Mouse (Mus musculus): ENCODE results near the gene Olfr1417.

GRCm38 (mm10) chr19:11793741-11794359, 45.2 kb downstream of the Olfr1417 start:
- no peak for TF ChIP-seq CTCF (IDR thresholded peaks at IDR 0.05; ENCODE audit: borderline replicate concordance, insufficient read depth, low read depth, low read length)
- no peak for TF ChIP-seq POLR2A (IDR thresholded peaks at IDR 0.05; ENCODE audit: borderline replicate concordance, insufficient read depth, low read length)
